Mouse (Mus musculus) cerebellum, adult 11 months (tissue): ENCODE results near the gene Timd2.
"Not testable (repeated sequence)": the region's sequence is repeated elsewhere in the genome, so short reads cannot be mapped to it uniquely, and the experiment has no call there.

ENCODE experiments used
- DNase-seq: peaks from one replicate; pipeline ENCODE4 v3.0.0; 2022

The Timd2 gene

DNA sequence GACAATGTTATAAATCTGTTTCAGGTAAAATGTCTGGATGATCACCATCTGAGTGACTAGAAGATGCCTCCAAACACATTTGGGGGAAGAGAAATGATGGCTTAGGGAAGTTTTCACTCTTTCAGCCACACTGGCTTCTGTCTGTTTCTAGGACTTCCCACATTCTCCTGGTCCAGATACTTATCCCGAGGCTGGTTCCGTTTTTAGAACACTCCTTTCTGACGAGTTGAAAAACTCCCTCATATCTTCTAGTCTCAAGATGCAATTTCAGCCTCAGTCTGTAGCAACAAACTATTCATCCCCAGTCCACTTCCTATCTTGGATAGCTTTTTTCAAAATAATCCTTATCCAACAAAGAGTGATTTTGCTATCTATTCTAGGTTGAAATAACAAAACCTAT lies 54.4 kb downstream of the Timd2 start:
- no peak for DNase-seq

DNA sequence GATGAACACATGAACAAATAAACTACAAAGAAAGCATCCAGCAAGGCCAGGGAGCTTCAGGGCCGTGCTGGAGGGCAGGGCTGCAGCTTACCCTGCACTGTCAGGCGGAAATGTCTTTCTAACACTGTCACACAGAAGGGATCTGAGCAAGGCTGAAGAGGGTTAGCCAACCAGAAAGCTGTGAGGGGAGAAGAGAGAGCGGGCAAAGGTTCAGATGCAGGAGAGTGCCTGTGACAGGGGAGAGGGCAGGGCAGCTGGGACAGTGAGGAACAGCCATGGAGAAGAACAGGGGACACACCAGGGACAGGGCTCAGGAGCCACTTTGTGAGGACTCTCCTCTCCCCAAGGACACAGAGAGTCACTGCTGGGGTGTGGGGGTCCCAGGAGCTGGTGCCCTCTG lies 57.2 kb downstream of the Timd2 start:
- not testable (repeated sequence) for DNase-seq

DNA sequence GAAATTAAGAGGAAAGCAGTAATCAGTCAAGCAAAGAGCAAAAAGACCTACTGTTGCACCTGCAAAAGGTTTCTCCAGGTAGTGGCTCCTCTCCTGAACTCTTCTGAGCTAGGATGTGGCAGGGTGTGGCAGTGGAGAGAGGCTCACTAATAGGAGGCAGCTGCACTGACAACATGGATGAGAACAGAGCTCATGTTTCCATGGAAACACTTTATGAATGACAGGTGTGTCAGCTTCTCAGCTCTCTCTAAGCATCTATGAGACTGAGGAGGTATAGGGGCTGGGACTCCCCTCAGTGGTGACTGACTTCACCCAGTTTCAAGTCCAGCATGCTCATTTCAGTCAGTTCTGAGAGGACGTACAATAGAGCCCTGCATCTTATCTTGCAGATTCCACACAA lies 62.0 kb downstream of the Timd2 start:
- DNase-seq = no peak

DNA sequence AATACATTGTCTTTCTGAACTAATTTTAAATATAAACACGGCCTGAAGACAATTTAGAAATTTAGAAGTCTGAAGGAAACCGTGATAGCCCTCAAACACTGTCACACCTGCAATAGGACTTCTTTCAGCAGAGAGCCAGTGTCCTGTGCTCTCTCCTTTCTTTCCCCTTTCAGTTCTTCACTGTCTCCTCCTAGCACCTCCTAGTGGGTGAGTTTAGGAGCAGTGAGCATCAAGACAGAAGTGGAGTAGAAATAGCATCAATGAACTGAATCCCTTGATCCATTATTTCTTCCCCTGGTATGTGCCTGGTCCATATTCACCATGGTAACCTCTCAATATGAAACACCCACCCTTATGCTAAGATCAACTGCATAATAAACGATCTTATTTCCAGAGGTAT lies 70.3 kb downstream of the Timd2 start:
- DNase-seq = no peak

DNA sequence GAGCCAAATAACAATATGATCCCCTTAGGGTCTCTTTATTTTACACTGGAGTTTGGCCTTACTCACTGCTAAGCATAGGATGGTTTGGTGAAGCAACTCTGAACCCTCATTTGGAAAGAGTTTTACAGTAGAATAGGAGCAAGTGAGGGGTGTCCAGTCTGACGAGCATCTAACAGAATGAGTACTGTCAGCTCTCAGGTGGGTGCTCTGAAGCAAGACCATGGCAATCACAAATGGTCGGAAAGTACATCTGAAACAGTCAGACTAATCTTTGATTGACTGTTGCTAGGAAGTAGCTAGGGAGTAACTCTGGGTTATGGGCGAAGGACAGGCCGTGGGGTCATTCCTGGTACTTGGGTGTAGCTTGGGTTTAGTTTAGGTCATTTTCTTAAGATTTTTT lies 71.3 kb downstream of the Timd2 start:
- not testable (repeated sequence) for DNase-seq

DNA sequence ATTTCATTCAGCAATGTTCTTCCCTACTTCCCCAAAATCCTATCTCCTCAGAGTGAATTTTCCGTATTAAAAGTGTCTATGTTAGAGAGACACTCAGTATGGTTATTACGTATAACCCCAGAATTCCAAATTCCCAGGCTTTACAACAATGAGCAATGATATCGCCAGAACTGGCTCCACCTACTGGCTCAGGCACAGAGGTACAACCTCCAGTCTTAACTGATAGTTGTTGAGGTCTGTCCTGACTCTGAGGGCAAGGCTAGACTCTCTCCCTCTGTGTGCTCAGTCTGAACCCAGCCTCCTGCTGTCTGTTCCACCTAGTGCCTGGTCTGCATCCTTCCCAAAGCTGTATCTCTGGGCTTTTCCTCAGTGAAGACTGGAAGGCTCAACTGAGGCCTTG lies 75.2 kb downstream of the Timd2 start:
- DNase-seq = no peak

DNA sequence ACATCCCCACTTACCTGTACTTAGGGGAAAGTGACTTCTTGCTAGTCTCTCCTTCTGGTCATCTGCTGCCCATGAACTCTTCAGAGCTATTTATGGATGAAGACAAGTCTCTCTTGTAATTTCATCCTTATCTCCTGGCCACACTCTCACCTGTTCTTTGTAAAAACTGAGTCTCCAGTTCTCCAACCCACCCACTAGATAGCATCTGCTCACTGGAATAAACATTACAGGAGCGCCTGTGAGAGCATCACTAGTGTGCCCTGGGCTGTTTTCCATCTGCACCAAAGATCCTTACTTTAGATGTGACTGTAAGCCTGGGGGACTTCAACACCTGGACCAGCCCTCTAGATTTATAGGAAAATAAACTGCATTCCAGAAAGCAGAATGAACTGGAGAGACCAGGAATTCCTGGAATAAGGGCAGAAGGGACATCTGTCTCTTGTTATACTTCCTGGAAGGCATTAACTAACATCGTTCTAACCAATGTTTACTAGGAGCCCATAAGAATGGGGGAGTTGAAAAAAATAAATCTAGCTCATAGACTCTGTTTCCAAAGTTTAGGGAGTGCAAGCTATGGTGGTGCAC lies 77.6 kb downstream of the Timd2 start, which contains the start of gene Dppa1:
TSS of gene Dppa1 (minus strand) at position 51 of the 585 bp plus-strand sequence.
- DNase-seq = no peak

DNA sequence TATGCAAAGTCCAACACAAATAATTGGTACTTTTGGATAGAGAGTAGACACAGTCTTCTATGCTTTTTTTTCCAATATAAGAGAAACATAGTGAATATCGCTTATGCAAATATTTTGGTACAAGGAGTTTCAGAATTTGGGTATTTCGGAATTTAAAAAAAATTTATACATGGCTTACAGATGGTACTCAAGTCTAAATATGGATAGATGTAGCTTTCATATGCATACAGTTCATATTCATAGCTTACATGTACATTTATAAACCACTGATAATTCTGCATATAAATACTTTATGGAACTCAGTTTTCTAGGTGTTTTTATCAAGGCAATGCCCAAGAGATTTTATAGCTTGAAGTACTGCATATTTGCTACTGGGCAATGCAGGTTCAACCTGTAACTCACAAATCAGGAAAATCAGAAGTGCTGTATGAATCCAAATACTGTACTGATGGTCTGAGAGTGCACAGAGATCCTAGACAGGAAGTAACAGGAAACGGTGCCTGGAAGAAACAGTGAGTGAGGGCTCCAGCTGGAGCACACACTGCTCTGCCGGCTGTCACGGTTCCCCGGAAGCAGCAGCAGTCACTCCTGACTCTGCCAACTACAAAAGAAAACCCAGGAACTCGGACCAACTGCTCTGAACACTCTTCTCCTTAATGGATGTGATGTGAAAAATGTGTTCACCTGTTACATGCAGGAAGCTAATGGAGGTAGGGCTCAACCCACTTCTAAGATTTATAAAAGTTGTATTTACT lies 86.3 kb downstream of the Timd2 start:
- DNase-seq = no peak

DNA sequence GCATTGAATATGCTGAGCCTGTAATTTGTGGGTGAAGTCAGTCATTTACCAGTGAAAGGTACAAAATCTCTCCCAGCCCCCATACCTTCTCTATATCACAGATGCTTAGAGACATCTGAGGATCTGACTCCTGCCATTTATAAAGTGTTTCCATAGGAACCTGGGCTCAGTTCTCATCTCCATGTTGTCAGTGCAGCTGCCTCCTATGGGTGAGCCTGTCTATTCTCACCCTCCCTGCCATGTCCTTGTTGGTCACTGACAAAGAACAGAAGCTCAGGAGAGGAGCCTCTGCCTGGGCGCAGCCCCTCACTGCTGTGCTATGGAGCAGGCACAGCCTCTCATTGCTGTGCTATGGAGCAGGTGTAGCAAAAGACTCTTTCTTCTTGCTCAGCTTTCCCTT lies 86.9 kb downstream of the Timd2 start:
- no peak for DNase-seq
